Mouse (Mus musculus) left cerebral cortex, postnatal 10 days (tissue): ENCODE data around the gene Cntnap1. TPM values are rescaled to one million over a fixed set of nuclear protein-coding genes. Genes with fewer than 3 reads are reported as not detected.
A peak's percentile ranks its signal among the peaks of the same experiment; 100 is the strongest.

Experiments used
- DNase-seq, 2 experiments: peaks; one replicate each; pipeline ENCODE4 v3.0.0; 2021 to 2022; ENCODE audit warnings: low spot score in 2 of 2, mixed read lengths in 1 of 2; ENCODE audit errors: extremely low spot score in 1 of 2
- intact Hi-C: fragments of 180-260 bp; cut with DNase I; formaldehyde crosslinking; loops from one replicate; pipeline ENCODE4 v1.15.1; 2025
- total RNA-seq, 2 experiments: library from RNA; stranded (reverse); gene quantifications; 2 replicates each; pipeline ENCODE4 v1.2.3; 2021

Gene Cntnap1
- total RNA-seq, 2 experiments from 2014 or later, result 44.2 to 54.1 TPM

DNA sequence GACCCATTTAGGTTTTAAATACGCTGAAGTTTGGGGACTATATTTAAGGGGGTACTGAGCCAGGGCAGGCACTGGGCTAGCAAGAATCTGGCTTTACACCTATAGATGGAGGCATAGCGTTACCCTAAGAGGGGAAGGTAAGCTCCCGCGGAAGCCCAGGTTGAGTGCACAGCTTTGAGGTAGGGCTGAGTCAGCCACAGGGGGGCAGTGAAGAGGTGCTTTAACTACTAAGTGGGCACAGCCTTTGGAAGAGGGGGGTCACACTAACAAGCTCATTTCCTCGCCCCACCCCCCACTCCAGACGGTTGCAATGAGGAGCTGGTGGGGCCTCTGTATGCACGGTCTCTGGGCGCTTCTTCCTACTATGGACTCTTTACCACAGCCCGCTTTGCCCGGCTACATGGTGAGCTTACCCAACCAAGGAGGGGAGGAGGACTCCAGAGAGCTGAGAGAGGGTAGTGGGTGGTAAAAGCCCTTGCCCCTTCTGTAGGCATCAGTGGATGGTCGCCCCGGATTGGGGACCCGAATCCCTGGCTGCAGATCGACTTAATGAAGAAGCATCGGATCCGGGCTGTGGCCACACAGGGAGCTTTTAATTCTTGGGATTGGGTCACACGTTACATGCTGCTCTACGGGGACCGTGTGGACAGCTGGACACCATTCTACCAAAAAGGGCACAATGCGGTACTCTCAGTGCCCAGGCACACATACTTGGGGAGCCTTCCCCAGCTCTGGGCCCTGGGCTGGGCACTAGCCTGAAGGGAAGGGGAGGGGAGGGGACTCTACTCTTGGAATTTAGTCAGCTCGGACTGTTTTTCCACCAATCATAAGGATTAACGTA is 6.8 kb downstream of the Cntnap1 start:
- intact Hi-C loops, result loop anchor here (2.0 to 10.0 kb wide), 3 partner anchors 80 to 192 kb away; partner anchors contain the start of gene Coasy
- DNase-seq, result peak; percentile 49 to 81

DNA sequence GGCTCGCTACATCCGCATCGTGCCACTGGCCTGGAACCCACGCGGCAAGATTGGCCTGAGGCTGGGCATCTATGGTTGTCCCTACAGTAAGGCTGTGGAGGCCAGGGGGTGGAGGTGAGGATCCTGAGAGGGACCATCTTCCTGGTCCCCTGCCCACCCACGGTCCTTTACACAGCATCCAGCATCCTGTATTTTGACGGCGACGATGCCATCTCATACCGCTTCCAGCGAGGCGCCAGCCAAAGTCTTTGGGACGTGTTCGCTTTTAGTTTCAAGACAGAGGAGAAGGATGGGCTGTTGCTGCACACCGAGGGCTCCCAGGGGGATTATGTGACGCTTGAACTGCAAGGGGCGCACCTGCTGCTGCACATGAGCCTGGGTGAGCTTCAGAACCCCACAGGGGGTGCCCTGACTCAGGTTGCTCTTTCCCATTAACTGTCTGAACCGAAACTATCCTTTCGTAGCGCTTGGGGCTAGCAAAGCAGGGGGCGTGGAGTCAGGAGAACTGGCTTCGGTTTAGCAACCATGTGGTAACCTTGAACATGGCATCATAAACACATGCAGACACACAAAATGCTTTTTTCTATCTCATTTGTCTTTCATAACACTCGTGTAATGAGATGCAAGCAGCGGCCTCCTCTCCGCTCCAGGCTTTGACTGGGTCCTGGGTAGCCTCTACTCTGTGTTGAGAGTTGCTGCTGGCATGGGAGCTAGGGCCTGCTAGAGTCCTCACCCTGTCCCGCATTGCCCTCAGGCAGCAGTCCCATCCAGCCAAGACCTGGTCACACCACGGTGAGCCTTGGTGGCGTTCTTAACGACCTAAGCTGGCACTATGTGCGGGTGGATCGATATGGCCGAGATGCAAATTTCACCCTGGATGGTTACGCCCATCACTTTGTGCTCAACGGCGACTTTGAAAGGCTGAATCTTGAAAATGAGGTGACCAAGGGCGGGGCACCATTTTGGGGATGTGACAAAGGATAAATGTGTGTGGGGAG is 8.0 kb downstream of the Cntnap1 start:
- DNase-seq, result peak in 1 of 2 experiments; percentile 26
- intact Hi-C loops, result loop anchor here (5.0 to 10.0 kb wide), 2 partner anchors 96 to 194 kb away; partner anchors contain the start of gene Coasy

DNA sequence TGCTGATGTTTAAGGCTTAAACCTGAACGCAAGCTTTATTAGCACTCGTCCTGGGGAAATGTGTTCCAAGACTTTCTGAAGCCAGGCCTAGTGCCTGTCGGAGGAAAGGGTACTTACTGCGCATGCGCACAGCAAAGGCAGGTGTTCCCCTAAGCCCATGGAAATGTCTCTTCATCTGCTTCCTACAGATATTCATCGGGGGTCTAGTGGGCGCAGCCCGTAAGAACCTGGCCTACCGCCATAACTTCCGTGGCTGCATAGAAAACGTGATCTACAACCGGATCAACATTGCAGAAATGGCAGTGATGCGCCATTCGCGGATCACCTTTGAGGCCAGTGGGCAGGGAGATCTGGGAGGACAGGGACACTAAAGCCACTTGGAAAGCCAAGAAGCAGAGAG is 9.0 kb downstream of the Cntnap1 start:
- DNase-seq, result peak in 1 of 2 experiments; percentile 26
- intact Hi-C loops, result loop anchor here (5.0 to 10.0 kb wide), 2 partner anchors 97 to 195 kb away; partner anchors contain the start of gene Coasy

GRCm38 (mm10) chr11:101180261-101180660 is 9.9 kb downstream of the Cntnap1 start:
- DNase-seq, result peak in 1 of 2 experiments; percentile 24
- intact Hi-C loops, result no loop called here

DNA sequence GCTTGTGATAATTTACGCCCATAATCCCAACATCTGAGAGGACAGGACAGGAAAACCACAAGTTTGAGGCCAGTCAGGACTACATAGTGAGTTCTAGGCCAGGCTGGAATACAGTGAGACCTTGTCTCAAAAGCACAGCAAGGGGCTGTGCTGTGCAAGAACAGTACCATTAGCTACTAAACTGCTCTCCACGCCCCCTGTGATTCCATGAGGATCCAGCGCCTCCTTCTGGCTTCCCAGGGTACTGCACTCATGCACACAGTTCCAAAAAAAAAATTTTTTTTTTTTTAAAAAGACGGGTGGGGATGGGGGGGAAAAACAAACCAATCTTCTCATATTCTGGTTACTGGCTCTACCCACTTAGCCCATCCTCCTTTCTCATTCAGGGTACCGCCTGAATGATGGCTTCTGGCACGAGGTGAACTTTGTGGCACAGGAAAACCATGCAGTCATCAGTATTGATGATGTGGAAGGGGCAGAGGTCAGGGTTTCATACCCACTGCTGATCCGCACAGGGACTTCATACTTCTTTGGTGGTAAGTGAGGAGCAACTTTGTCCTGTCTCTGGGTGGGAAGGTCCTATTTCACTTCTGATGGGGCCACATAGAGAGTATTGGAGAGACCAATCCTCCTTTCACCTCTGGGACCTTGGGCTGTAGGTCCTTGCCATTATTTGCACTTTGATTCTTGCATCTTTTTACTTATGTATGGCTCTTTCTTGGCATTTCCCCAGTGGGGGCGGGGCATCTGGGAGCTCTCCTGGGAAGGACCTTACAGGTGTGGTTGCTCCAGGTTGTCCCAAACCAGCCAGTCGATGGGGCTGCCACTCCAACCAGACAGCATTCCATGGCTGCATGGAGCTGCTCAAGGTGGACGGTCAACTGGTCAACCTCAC is 10.8 kb downstream of the Cntnap1 start:
- intact Hi-C loops, result no loop called here
- DNase-seq, result peak in 1 of 2 experiments; percentile 78

GRCm38 (mm10) chr11:101181961-101182360 is 11.6 kb downstream of the Cntnap1 start:
- intact Hi-C loops, result no loop called here
- DNase-seq, result peak in 1 of 2 experiments; percentile 14

DNA sequence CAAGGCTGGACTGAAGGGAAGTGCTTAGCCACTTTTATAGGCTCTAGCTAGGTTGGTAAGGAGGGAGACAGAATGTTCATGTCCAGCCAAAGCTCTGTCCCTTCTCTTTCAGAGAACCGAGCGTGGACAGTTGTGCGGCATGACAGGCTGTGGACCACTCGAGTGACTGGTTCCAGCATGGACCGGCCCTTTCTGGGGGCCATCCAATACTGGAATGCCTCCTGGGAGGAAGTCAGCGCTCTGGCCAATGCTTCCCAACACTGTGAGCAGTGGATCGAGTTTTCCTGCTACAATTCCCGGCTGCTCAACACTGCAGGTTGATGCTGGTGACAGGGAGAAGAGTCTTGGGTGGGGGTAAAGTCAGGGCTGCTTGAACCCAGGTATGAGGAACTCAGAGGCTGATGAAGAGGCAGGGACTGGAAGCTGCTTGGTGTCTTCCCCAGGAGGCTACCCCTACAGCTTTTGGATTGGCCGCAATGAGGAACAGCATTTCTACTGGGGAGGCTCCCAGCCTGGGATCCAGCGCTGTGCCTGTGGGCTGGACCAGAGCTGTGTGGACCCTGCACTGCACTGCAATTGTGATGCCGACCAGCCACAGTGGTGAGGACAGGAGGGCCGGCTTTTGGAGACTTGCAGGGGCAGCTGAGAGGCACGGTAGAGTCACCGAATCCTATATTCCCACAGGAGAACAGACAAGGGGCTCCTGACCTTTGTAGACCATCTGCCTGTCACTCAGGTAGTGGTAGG is 12.6 kb downstream of the Cntnap1 start:
- intact Hi-C loops, result no loop called here
- peak in 1 of 2 experiments; percentile 21 for DNase-seq

GRCm38 (mm10) chr11:101184984-101185383 is 14.7 kb downstream of the Cntnap1 start:
- intact Hi-C loops, result no loop called here

GRCm38 (mm10) chr11:101185441-101185840 is 15.1 kb downstream of the Cntnap1 start:
- intact Hi-C loops, result no loop called here
- peak in 1 of 2 experiments; percentile 14 for DNase-seq

More at GRCm38 (mm10) chr11:101184984-101185383, 14.7 kb downstream of the Cntnap1 start:
- peak in 1 of 2 experiments; percentile 22 for DNase-seq

DNA sequence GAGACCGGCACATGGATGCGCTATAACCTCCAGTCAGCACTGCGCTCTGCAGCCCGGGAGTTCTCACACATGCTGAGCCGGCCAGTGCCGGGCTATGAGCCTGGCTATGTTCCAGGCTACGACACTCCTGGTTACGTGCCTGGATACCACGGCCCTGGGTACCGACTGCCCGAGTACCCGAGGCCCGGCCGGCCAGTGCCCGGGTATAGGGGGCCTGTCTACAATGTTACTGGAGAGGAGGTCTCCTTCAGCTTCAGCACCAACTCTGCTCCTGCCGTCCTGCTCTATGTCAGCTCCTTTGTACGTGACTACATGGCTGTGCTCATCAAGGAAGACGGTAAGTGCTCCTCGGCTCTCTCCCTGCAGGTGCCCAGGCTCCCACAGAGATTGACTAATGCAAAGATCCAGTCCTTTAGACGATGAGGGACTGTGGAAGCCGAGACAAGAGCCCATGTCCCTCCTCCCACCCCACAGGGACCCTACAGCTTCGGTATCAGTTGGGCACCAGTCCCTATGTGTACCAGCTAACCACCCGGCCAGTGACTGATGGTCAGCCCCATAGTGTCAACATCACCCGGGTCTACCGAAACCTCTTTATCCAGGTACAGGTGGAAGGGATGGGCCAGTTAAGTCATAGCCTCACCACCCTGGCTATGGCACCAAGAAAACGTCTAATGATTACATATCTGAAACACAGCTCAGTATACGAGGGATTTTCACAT is 16.4 kb downstream of the Cntnap1 start:
- peak in 1 of 2 experiments; percentile 36 for DNase-seq
- intact Hi-C loops, result no loop called here

GRCm38 (mm10) chr11:101187541-101187940 is 17.2 kb downstream of the Cntnap1 start:
- intact Hi-C loops, result no loop called here
- DNase-seq, result no peak

GRCm38 (mm10) chr11:101188166-101188805 is 18.0 kb downstream of the Cntnap1 start:
- intact Hi-C loops, result no loop called here
- peak in 1 of 2 experiments; percentile 45 for DNase-seq

DNA sequence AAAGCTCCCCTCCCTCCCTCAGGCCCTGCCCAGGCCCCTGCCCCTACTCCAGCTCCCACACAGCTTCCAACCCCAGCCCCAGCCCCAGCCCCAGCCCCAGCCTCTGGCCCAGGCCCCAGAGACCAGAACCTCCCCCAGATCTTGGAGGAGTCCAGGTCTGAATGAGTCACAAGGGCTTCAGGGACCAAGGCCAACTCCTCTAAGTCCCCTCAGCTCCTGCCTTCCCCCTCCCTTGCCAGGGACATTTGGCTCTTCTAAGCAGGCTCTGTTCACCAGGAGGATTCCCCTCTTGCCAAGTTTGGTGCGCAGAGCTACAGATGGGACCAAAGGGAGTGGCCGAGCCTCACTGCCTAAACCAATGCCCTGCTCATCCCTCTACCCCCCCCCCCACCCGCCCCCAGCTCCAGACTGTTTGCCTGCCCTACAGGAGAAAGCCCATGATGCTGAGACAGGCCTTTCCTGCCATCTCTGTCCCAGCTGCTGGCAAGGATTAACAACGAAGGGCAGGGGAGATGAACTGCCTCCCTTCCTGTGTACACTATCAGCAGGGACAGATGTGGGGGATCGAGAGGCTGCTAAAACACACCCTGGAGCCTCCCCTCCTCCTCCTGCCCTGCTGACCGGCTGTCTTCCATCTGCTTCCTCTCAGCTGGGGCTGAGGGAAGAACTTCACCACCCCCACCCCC is 19.3 kb downstream of the Cntnap1 start:
- peak in 1 of 2 experiments; percentile 69 for DNase-seq
- intact Hi-C loops, result no loop called here

DNA sequence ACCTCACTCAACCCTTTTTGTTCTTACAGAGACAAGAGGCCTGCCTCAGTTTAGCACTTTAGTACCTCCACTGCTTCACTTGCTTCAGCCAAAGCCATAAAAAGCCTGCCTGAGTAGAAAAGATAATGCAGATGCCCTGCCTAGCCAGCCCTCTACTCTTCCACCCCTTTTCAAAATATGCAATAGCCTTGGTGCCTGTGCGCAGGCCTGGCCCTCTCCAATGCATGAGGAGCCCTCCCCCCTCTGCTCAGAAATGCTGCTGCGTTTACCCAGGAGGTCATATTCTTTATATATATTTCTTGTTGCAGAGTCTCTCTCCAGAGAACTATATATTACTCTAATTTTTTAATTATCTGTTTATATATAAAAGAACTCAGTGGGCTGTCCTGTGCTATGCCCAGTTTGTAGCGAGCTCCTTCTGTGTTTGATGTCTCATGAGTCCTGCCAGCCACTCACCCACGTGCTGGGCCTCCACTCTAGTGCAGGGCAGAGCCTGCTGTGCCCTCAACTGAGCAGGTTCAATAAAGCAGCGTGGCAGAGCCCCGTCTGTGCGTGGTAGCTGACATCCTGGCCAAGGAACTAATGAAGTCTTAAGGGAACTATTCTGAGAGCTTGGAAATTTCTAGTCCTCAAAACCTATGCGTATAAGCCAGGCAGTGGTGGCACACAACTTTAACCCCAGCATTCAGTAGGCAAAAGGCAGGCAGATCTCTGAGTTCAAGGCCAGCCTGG is 20.0 kb downstream of the Cntnap1 start:
- peak in 1 of 2 experiments; percentile 23 for DNase-seq
- intact Hi-C loops, result no loop called here
